Mouse (Mus musculus): Measurements from ENCODE around the gene Cog4. TPM values are rescaled to one million over a fixed set of nuclear protein-coding genes. Genes with fewer than 3 reads are reported as not detected.
"Not testable (repeated sequence)": the region's sequence is repeated elsewhere in the genome, so short reads cannot be mapped to it uniquely, and the experiment has no call there.

Gene Cog4
- total RNA-seq, 4 experiments from 2014 or later, result 50.8 to 64.2 (median 62.8) TPM

DNA sequence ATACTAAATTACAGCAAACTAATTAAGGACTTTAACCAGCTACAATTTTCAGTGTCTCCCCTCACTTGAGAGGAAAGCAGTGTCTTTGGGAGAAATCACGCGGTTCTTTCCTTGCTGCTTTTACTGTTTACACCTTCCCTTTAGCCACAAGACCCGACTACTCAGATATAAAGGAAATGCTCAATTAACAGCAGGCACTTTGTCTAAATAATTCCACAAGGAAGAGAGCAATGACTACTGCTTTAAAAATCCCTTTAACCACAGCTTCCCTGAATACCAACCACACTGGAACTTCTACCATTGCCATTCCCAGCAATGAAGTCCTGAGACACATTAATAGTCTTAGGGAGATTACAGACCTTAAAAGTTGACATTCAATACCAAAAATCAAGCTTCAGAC is 17.9 kb upstream of the Cog4 start:
- DNase-seq (ENCODE audit: low spot score in 2 of 2), result no peak

DNA sequence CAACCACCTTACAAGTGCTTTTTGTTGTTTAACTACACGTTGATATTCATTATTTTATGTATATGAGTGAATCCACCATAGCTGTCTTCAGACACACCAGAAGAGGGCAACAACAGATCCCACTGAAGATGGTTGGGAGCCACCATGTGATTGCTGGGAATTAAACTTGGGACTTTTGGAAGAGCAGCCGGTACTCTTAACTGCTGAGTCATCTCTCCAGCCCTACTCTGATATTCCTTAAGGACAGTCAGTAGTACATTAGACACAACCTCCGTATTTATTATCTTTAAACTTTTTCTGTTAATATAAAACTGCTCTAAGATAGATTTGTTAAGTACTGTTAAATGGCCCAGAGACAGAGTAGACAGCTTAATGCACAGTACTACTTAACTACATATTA is 14.4 kb upstream of the Cog4 start:
- DNase-seq (ENCODE audit: low spot score in 2 of 2), result no peak

DNA sequence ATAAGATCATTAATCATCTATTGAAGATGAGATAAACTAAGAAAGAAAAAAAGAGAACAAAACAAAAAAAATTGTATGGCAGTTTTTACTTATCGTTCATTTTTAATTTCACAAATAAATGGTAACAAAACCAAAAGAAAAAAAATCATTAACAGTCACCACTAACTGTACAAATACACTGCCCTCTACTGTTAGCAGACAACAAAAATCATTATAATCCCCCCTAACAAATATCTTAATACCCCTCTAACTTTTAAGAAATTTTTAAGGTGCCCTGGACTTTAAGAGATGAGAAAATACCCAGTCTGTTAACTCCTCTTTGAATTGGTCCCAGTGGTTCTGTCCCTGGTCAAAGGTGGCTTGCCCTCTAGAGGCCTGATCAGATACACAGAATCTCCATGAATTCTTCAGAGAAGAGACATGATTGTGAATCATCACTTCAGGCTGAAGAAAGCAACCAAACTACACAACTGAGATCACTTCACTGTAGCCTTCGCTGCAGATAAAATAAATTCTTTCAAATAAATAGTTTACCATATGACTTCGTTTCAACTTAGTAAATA is 4.3 kb upstream of the Cog4 start:
- no peak for DNase-seq (ENCODE audit: low spot score in 2 of 2)

DNA sequence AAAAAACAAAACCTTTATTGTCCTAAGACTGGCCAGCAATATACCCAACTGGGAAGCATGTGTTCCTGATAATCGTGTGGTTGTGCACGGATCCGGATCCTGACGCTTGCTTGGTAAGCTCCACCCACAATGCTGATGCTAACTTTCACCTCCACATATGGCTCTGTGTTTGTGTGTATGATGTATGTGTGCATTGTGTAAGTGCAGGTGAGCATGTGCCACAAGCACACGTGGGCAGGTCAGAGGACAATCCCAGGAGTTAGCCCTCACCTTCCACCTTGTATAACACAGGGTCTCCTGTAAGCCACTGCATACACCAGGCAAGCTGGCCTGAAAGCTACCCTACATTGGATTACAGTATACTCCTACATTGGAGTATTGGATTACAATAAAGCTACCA is 3.2 kb upstream of the Cog4 start:
- DNase-seq (ENCODE audit: low spot score in 2 of 2), result no peak

DNA sequence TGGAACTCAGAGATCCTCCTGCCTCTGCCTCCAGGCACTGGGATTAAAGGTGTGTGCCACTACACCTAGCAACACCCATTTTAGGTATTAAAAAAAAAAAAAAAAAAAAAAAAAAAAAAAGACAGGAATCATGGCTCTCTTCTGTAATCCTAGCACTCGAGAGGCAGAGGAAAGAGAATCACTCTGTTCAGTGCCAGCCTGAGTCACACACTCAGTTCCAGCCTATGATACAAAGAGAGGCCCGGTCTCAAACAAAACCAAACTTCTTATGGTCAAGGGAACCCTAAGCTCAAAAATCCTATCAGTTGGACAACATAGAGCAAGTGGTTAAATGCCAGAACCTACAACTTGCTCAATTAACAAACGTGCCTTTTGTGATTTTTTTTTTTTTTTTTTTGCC is 1.5 kb upstream of the Cog4 start:
- DNase-seq (ENCODE audit: low spot score in 2 of 2), result no peak

DNA sequence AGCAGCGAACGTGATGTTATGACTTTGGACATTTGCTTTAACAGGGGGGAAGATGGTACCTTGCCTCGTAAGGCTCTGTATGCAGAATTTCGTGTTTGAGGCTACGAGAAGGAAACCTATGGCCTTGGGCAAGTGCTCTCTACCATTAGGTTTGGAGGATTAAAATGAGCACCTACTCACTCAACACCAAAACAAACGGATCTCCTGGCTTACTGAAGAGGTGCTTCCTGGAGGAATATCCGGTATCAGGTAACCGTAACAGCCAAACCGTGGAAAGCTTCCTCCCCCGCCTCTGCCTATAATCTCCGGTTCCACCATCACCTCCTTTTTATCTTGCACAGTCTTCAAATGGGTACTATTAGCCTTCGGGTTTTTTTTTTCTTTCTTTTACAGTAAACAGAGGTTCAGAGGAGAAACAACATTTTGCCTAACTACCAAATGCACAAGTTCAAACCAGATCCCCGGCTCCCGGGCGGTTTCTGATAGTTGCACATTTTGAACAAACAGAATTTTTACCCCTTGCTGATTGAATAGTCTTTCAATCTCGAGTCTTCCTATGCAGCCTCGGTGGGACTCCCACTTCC is 487 bp upstream of the Cog4 start:
- DNase-seq (ENCODE audit: low spot score in 2 of 2), result no peak

DNA sequence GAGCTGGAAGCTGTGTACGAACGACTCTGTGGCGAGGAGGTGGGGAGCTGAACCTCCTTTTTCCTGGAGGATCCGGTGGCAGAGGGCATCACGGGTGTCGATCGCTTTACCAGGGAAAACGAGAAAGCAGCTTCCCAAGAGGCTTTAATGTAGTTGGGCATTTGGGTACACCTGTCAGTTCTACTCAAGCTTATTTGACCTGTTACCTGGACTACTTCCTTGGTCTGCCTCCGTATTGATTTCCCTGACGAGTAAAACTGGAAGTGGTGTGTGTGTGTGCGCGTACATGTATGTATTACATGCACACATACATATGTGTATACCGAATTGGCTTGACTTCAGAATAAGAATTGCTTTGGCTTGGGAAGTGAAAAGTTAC is 760 bp downstream of the Cog4 start:
- no peak for DNase-seq (ENCODE audit: low spot score in 2 of 2)

DNA sequence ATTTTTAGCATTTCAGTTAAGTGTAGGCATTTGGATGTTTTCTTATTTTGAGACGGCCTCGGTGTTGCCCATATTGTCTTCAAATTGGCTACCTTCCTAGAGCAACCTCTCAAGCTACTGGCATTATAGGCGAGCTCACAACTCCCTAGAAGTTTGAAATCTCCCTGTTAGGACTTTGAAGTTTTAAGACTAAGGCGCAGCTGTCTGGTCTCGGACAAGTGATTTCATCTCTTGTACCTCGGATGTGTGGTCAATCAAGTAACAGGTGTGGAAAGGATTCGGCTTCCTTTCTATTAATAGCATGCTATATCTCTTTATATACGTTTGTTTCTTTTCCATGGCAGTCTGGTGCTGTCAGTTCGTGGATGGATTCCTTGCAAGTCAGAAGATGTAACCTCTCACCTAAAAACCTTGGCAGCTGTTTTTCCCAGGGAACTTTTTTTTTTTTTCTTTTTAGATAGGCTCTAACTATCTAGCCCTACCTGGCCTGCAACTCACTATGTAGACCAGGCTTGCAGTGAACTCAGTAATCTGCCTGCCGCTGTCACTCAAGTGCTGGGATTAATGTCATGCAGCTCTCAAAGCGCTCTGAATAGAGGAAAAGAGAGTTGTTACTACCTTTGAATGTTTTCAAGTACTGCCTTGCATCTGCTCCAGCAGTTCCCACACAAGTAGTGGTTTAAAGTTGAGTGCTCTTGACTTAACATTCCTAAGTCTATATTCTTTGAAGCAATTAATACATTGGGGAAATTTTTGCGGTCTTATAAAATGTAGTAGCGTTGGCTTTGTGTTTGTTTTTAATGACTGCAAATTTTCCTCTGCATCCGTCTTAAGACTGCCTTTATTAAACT is 1.5 kb downstream of the Cog4 start:
- DNase-seq (ENCODE audit: low spot score in 2 of 2), result no peak

DNA sequence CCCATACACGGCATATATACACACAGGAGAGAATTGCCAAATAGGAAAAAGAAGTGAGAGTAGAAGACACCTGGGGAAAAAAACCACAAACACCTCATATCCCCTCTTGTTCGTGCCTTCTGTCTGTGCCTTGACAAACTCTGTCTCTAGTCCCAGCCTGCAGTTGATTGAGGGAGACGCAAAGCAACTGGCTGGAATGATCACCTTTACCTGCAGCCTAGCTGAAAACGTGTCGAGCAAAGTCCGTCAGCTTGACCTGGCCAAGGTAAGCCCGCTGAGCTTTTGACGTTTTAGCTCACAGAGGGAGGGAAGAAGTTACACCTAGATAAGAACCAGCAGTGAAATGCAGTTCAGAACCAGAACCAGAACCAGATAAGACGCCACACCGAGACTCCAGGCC is 4.8 kb downstream of the Cog4 start:
- DNase-seq (ENCODE audit: low spot score in 2 of 2), result no peak

DNA sequence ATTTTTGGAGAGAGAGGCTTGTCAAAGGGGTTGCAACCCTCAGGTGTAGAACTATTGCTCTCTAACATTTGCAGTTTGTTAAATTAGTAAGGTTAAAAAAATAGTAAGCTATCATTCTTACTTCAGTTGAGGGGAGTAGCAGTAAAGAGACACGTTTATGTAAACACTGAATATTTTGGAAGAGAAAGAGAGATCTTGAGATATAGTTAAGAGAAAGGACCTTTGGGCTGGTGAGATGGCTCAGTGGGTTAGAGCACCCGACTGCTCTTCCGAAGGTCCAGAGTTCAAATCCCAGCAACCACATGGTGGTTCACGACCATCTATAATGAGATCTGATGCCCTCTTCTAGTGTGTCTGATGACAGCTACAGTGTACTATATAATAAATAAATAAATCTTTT is 9.7 kb downstream of the Cog4 start:
- not testable (repeated sequence) for DNase-seq (ENCODE audit: low spot score in 2 of 2)

DNA sequence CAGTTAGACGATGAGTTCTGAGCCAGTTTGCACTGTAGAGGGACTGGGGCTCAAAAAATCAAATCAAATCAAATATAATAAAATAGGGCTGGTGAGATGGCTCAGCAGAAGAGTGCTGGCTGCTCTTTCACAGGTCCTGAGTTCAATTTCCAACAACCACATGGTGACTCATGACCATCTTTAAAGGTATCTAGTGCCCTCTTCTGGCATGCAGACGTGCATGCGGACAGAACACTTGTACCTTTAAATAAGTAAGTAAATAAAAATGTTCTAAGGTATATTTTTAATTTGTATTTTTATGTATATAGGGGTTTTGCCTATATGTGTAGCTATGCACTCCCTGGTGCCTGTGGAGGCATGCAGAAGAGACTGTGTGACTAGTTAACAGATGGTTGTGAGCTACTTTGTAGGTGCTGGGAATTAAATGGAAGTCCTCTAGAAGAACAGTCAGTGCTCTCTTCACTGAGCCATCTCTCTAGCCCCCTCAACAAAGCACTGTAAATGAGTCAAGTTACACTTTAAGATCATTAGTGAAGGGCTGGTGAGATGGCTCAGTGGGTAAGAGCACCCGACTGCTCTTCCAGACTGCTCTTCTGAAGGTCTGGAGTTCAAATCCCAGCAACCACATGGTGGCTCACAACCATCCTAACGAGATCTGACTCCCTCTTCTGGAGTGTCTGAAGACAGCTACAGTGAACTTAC is 10.5 kb downstream of the Cog4 start:
- no peak for DNase-seq (ENCODE audit: low spot score in 2 of 2)

DNA sequence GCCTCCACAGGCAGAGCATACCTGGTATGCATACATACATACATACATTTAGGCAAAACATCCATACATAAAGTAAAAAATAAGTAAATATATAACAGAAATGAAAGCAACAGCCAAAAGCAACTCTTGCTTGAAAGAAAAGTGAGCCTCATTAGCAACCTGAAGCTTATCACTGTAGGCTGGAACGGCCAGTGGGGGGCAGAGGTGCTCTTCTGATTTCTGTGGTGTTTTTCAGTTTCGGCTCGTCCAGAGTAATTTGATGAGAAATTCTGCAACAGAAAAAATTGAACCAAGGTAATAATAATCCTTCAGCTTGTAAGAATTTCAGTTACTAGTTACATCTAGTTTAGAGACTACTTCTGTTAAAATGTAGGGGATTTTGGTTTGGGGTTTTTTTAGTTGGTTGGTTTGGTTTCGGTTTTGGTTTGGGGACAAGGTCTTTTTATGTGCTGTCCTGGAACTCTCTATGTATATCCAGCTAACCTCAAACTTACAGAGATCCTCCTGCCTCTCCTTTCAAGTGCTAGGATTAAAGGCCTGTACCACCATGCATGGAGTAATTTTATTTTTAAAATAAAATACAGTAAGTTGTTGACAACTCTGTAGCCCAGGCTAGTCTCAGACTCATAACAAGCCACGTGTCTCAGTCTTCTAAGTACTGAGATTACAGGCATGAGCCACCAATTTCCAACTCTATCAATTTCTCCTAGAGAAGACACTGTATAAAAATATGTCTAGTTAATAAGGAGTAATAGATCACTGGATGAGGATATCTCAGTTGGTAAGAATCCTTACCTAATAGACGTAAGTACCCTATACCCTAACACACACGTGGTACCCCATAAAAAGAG is 13.5 kb downstream of the Cog4 start:
- DNase-seq (ENCODE audit: low spot score in 2 of 2), result no peak

DNA sequence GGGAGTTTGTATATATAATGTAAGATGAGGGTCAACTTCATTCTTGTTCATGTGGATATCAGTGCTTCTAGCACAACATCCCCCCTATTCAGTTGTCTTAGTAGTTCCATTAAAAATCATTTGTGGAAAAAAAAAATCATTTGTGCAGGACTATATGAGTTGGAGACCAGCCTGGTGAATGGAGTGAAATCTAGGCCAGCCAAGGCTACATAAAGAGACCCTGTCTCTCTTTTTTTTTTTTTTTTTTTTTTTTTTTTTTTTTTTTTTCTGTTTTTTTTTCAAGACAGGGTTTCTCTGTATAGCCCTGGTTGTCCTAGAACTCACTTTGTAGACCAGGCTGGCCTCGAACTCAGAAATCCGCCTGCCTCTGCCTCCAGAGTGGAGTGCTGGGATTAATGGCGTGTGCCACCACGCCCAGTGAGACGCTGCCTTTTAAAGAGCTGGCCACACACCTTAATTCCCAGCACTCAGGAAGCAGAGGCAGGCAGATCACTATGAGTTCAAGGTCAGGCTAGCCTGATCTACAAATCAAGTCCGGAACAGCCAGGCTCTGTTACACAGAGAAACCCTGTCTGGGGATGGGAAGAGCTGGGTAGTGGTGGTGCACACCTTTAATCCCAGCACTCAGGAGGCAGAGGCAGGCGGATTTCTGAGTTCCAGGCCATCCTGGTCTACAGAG is 15.1 kb downstream of the Cog4 start:
- DNase-seq (ENCODE audit: low spot score in 2 of 2), result not testable (repeated sequence)

DNA sequence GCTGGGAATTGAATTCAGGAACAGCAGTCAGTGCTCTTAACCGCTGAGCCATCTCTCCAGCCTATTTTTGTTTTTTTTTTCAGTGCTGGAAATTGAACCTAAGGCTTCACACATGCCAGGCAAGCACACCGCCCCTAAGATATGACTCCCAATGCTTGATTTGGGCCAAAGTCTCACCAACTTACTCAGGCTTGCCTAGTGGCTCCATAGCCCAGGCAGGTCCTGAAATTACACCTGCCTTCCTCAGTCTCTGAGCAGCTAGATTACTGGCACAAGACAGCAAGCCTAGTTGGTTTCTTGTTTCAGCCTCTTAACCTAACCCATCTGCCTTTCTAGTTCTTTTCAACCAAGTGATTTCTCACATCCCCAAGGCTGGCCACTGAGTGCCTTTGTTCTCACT is 24.1 kb downstream of the Cog4 start:
- no peak for DNase-seq (ENCODE audit: low spot score in 2 of 2)

DNA sequence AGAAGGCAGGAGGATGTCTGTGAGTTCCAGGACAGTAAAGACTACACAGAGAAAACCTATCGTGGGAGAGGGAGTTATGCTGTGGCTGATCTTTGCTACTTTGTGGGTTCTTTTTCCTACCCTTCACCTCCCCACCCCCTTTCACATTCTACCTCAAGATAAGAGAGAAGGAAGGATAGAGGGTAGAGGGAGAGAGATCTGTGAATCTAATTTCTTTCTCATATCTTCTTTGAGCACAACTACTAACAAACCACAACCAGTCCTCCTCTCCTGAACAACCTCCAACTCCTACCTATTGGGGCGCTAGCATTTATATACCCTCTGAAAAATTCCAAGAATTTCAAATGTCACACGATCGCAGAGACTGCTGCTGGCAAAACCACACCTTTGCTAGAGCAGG is 31.5 kb downstream of the Cog4 start:
- DNase-seq (ENCODE audit: low spot score in 2 of 2), result no peak

DNA sequence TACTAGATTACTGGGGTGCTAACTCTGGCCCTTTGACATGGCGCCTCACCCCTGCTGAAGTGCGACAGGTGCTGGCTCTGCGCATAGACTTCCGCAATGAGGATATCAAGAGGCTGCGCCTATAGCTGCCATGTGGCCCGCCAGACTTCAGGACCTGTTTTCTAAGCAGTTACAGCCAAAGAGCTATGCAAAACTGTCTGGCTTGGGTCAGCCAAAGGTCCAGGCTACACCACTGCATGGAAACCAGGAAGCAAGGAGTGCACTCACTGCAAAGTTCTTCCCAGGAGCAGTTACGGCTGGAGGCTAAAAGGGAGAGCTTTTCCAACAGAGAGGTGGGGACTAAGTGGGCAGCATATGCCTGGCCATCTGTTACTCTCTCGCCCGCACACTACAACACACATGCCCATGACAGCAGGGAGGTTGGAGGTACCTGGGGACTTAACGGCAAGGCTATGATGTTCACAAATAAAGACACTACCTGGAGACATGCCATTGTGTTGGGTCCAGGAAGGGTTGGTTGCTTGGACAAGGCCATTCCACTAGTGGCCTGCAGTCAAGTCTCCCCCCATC is 35.4 kb downstream of the Cog4 start:
- DNase-seq (ENCODE audit: low spot score in 2 of 2), result no peak

DNA sequence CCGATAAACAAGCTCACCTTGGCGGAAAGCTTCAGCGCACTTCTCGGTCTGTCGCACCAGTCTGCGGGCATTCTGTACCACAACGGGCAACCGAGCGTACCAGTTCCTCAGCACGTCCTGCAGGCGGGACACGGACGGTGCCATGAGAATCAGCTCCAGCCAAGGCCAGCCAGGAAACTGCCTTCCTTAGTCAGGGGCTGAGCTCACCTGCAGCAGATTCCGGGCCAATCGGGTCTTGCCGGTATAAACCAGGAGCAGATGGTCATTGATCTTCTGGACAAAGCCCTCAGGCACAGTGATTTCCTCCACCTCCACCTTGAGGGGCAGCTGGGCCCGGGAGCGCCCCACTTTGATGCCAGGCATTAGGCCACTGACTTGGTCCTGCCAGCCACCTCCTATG is 37.4 kb downstream of the Cog4 start:
- DNase-seq (ENCODE audit: low spot score in 2 of 2), result no peak

DNA sequence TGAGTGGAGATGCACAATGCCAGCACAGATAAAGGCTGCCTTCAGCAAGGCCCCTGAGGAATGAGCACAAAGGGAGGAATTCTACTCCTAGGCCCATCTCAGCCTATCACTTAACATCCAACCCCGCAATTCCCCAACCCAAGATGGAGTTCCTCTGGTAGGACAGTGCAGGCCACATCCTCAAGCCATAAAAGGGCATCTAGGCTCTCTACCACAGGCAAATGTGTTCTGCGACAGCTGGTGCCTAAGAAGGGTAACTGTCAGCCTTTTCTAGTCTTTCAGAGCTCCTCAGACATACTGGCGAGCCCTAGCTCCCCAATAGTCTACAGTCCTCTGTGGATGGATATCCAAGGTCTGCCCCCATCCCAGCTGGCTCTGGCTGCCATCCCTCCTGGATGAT is 40.2 kb downstream of the Cog4 start:
- no peak for DNase-seq (ENCODE audit: low spot score in 2 of 2)

DNA sequence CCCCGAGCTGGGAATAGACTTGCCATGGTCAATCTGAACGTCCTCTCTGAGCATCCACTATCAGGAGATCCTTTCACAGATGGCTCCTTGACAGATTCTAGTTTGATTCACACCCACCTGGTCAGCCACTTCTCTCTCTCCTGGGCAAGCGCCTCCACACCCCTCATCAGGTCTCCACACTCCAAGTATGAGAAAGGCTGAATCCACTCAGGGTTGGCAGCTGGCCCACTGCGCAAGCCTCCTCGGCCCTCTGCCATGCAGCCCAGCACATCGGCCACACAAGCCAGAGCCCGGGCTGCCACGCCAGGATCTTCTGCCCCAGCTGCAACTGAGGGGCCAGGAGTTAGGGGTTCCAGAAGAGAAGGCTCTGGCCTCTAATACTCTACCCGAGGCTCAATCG is 41.2 kb downstream of the Cog4 start:
- no peak for DNase-seq (ENCODE audit: low spot score in 2 of 2)

DNA sequence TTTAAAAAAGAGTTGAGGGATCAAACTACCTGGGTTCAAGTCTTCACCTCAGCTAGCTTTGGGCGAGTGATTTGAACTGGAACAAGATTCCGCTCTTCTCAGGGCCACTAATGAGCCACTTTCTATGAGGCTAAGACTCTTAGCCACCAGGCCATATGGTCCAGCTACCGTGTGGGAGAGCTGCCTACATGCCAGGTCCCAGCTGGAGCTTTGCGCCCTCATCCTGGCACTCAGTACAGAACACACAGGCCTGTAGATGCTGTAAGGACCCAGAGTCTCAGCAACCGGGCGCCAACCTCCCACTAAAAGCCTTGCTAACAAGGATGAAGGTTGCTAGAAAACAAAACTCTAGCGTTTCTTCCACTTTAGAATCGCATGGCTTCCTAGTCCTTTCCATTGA is 42.0 kb downstream of the Cog4 start:
- DNase-seq (ENCODE audit: low spot score in 2 of 2), result peak; percentile 53 to 70

DNA sequence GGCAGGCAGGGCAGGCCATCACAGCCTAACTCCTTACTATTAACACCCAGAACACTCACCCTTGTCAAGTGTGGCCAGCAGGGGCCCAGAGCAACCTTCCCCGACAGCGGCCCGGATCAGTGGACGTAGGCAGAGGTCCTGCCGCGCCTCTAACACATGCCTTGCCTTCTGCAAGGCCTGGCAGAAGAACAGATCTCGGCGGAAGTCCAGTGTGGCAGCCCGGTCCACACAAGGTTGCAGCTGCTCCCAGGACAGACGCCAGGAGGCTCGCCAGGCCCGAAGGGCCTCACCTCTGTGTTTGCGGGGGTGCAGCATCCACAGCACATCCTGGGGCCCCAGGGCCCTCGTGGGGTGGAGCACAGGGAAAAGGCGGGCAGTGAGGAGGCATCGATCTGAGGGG is 42.5 kb downstream of the Cog4 start:
- DNase-seq (ENCODE audit: low spot score in 2 of 2), result no peak

Measured in layer of hippocampus, adult 8-10 months (tissue).